Mouse (Mus musculus) erythroblast, embryonic 14.5 days (primary cell): Measurements from ENCODE around the gene Pofut1.

ENCODE experiments used
- GATA1 ChIP-seq: IDR thresholded peaks from 2 replicates; pipeline ENCODE4 v1.6.1; 2012; ENCODE audit warnings: low read length, inconsistent platforms, mixed read lengths
- TAL1 ChIP-seq: IDR thresholded peaks from 3 replicates; pipeline ENCODE4 v1.6.1; 2012; ENCODE audit warnings: low read length, inconsistent platforms, mixed read lengths

DNA sequence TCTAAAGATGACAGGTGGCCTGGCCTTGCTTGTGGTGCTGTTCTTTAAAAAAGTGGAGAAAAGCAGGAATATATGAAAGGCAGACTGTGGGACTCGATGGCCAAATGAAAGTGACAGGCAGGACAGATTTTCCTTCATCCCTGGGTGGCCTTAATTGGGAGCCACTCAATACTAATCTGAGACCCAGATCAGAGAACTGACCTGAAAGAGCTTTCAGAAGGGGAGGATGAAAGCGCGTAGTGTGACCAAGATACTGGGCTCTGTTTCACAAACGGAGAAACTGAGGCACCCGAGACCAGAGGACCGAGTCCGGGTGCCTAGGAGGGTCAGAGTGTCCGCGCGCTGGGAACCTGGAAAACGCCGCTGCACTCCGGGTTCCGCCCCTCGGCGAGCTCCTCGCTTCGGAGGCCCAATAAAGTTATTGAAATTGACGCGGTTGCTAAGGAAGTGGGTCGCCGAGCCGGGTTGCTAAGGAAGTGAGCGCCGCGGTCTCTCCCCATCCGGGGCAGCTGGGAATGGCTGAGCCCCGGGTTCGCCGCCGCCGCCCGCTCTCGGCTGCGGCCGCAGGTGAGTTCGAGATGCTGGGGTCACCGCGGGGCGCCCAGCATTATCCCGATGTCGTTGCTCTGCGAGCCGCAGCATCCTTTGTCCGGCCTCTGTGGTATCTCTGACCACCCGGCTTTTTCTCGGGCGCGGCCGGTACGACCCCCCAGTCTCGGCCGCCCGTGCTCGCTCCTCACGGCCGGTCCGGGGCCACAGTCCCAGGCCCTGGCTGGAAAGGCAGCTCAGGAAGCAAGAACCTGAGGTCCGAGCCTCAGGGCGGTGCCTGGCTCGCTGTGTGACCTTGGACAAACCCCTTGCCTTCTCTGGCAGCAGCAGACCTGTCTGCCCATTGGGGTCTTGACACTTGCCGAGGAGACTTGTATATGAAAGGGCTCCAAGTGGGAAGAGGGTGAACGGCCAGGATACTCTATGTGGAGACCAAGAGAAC lies 49.9 kb downstream of the Pofut1 start, which contains the start of gene Kif3b:
- TF ChIP-seq TAL1: no peak
- TF ChIP-seq GATA1: no peak
